Mouse (Mus musculus): ENCODE measurements at regions not wholly inside any gene's neighbourhood (a gene's known extent, or its start where the extent isn't known, plus 50 kb on each side); places are given as distances from the start of the nearest gene placed in this dataset.

GRCm38 (mm10) chr3:35360515-35360914, 393.4 kb upstream of the Atp11b start:
- no peak for DNase-seq (ENCODE audit: low read depth, low spot score)

GRCm38 (mm10) chr3:35361086-35361485, 392.8 kb upstream of the Atp11b start:
- DNase-seq (ENCODE audit: low read depth, low spot score), result no peak

DNA sequence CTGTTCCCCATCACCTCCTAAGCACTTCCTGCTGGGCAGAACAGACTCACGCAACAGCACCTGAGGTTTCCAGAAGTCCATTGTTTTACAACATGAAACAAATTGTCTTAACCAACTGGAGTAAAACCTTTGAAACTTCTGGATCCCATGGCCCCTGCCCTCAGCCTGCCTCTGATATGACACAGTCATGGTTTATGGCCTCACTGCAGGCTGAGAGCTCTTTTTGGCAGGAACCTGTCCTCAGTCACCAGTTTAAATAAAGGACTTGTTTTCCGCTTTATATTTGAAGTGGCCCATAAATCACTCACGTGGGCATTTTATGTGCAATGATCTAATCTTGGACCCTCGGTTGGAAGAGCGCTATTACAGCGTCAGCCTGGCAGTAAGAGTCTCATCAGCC, 388.5 kb upstream of the Atp11b start:
- DNase-seq (ENCODE audit: low read depth, low spot score), result no peak

DNA sequence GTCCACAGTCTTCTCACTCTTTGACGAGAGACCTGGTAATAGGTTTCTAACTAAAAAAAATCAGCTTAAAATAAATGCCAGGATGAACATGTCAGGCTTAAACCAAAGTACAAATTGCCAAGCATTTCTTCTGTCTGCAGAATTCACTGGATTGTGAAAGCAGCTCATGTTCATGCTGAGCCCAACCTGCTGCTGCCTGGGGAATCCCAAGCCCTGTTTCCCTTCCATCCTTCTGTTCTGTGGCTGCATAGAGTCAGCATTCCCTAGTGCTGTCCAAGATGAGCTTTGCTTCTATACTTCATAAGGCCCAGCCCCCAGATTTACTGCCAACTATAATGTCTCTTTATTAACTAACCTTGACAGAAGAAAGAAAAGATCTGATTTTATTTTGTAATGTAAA, 381.6 kb upstream of the Atp11b start:
- DNase-seq (ENCODE audit: low read depth, low spot score), result no peak

DNA sequence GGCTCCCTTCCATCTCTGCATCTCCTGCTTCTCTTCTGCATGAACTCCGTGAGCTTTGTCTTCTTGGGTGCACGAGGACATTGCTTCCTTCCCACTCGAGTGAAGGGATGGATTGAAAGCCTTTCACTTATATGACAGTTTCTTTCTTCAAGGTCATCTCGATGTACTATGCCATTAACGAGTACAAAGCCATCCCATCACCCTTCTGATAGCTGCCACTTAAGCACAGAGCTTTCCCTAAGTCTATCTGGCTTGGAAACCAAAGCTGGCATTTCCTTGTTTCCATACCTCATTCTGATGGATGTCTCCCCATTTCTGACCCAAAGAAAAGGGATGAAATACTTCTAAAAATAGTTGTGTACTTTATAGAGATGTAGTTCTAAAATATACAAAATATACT, 366.5 kb upstream of the Atp11b start:
- DNase-seq (ENCODE audit: low read depth, low spot score), result no peak

GRCm38 (mm10) chr3:35392657-35393056, 361.2 kb upstream of the Atp11b start:
- no peak for DNase-seq (ENCODE audit: low read depth, low spot score)

- peak; percentile 63 for DNase-seq (ENCODE audit: low read depth, low spot score)
Measured at GRCm38 (mm10) chr3:35400213-35400612, 353.7 kb upstream of the Atp11b start.

DNA sequence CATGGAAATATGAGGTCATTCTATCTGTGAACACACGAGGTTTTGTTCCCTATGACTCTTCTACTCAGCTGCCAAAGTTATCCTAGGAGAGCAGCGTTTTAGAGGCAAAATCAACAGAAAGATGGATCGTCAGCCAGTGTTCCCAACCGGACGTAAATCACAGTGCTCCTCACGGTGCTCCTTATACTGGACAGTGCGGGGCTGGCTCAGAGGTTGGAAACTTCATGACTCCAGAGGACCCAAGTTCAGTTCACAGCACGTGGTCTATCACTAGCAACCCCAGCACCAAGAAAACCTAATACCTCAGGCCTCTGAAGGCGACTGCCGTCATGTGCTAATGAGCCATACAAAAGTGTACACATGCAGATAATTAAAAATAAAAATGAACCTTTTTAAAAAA, 351.2 kb upstream of the Atp11b start:
- no peak for DNase-seq (ENCODE audit: low read depth, low spot score)

GRCm38 (mm10) chr3:35403952-35404351, 350.0 kb upstream of the Atp11b start:
- DNase-seq (ENCODE audit: low read depth, low spot score), result no peak

DNA sequence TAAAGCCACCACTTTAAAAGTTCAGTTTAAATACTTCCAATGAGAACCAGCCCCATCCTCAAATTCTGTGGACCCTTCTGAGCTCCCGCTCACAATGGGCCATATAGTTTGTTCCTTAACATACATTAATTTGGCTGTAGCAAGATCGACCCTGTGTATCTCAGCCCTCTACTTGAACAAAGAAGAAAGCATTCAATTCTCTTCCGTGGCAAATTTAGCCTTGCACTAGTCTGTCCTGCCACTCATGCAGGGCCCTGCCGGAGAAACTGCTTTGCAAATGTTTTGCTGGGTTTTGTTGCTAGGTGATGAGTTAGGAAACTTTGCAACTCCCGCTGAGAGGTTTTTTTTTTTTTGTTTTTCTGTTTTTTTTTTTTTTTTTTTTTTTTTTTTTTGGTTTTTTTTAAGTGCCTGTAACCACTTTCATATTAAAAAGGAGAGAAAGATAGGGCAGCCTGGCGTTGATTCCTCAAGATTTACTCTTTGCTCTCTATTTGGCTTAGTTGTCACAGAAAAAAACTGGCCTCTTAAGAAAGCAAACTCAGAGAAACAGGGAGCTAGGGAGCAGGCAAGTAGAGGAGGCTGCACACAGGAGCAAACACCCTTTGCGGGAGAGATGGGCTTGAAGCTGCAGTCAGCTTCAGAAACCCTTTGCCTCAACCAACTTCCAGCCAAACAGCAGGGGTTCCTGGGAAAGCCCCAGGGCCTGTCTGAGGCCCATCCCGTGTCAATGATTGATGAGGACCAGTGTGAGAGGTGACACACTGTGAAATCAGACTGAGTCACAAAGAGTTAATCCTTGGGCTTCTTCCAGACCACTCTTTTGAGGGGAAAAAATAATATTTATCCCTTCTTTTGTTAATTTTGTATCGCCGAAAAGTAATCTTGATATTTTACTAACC, 349.2 kb upstream of the Atp11b start:
- DNase-seq (ENCODE audit: low read depth, low spot score), result peak; percentile 88

DNA sequence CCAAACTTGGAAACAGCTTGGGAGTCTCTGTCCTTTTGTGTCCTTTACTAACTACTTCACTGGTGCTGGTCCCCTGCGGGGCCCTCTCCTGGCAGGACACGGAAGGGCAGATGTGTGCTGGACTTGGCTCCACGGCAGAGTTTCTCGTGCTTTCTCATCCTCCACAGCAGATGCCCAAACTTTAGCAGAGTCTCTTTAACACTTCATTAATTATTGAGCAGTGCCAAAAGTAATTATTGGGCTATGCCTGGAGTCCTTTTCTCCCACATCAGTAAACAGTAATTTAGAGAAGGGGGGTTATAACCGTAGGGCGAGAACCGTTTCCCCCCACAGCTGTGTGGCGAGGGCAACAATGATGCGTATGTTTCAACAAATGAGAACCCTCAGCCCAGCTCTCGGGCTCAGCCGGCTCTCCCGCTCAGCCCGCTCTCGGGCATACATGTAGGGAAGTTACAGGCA, 348.3 kb upstream of the Atp11b start:
- peak; percentile 73 for DNase-seq (ENCODE audit: low read depth, low spot score)

DNA sequence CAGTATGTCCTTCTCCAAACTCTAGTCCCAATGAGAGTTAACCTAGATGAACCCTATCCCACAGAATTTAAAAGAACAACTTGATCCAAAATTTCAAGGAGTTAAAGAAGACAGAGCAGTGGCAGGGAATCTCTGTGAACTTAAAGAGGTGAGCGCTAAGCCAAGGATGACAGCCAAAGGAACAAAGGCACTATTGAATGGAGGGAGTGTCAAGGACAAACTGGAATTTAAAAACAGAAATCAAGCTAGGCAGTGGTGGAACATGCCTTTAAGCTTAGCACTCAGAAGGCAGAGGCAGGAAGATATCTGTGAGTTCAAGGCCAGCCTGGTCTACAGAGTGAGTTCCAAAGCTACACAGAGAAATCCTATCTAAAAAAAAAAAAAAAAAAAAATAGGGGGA, 316.2 kb upstream of the Atp11b start:
- DNase-seq (ENCODE audit: low read depth, low spot score), result no peak

DNA sequence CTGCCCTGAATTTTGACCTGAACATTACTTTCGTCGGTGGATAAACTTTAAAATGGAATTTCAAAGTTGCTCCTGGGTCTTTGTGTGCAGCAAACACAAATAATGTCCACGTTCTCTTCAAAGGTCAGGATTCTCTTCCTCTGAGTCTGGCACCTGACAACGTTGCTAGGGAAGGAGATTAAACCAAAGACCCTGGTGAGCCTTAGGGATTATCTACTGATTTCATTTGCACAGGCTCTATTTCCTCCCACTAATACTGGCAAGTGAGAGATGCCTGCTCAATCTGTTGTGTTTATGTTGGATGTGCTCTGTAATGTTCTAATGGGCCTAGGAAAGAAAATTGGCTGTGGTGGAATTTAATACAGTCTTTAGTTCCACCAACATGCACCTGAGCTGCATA, 291.0 kb upstream of the Atp11b start:
- no peak for DNase-seq (ENCODE audit: low read depth, low spot score)

- no peak for DNase-seq (ENCODE audit: low read depth, low spot score)
Measured at GRCm38 (mm10) chr3:35464212-35464911, 289.5 kb upstream of the Atp11b start.

DNA sequence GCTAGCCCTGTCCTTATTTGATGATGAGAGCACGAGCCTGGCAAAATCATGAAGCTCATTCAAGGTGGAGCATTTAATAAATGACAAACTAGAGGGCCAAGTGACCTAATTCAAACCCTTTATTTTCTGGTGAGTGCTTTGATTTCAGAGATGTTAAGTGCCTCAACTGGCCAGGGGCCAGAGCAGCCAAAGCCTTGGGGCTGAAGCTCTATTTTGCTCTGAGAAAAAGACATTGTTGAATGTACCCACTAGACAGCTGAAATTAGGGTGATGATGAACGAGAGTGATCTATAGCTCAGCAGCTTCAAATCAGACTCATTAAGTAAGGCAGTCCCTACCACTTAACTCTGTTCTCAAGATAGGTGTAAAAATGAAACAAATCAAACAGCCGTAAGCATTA, 287.9 kb upstream of the Atp11b start:
- DNase-seq (ENCODE audit: low read depth, low spot score), result no peak

DNA sequence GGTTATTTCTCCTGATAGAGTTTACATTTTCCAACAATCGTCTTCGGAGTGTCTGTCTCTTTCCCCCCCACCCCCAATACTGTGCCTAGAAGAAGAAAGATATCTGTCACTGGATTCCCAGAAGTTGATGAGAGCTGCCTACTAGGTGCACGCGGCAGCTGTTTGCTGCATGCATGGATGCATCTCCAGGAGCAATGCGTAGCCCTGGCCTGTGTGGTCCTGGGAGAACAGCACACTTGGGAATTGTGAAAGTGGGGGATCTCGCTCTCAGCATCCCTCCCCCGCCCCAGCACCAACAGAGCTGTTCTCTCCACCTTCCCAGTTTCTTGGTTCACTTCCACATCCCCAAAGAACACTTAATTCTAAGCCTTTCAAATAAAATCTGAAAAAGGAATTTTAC, 280.6 kb upstream of the Atp11b start:
- DNase-seq (ENCODE audit: low read depth, low spot score), result no peak

GRCm38 (mm10) chr3:35474361-35474760, 279.5 kb upstream of the Atp11b start:
- DNase-seq (ENCODE audit: low read depth, low spot score), result peak; percentile 66

DNA sequence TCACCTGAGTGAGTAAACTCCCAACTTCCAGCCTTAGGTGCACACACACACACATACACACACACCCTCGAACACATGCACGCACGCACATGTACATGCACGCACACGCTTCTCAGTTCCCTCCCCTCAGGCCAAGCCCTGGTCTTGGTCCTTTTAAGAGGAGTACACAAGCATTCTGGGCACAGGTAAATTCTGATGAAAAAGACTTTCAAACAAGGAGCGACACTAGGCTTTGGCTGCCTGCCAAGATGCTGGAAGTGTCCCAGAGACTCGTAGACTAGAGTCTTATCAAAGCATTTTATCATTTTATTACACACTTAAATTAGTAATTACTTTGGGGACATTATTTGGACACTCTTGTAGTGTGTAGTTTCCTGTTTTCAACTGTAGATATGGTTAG, 278.6 kb upstream of the Atp11b start:
- no peak for DNase-seq (ENCODE audit: low read depth, low spot score)

- no peak for DNase-seq (ENCODE audit: low read depth, low spot score)
Measured at GRCm38 (mm10) chr3:35480714-35481695, 272.9 kb upstream of the Atp11b start.

GRCm38 (mm10) chr3:35481841-35482240, 272.1 kb upstream of the Atp11b start:
- no peak for DNase-seq (ENCODE audit: low read depth, low spot score)

- DNase-seq (ENCODE audit: low read depth, low spot score), result peak; percentile 87
Measured at GRCm38 (mm10) chr3:35482296-35482695, 271.6 kb upstream of the Atp11b start.

DNA sequence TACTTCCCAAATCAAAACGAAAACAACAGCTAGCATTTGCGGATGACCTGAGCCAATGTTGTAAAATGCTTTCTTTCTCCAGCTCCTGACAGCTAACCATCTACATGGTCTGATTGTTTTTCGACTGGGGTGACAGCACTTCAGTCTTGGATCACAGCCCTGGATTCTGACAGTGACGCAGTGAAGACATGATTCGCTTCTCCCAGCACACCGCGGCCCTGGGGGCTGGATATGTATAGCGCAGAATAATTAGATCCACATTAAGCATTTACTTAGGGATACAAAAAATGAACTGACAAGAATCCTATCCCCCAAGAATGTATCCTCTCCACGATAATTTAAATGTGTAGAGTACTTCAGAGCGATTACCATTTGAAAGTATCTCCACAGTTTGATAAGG, 271.1 kb upstream of the Atp11b start:
- no peak for DNase-seq (ENCODE audit: low read depth, low spot score)
